Mouse (Mus musculus): ENCODE measurements around the gene Hmgn1.

- TF ChIP-seq CTCF (IDR thresholded peaks at IDR 0.05) = no peak
- TF ChIP-seq EP300 (IDR thresholded peaks at IDR 0.05) = no peak
Measured at GRCm38 (mm10) chr16:96159794-96160346, 32.3 kb upstream of the Hmgn1 start.

Measured in lung, postnatal 0 days (tissue).